Mouse (Mus musculus): ENCODE data around the gene Flna.
"Not testable (repeated sequence)": the region's sequence is repeated elsewhere in the genome, so short reads cannot be mapped to it uniquely, and the experiment has no call there.

Gene Flna

DNA sequence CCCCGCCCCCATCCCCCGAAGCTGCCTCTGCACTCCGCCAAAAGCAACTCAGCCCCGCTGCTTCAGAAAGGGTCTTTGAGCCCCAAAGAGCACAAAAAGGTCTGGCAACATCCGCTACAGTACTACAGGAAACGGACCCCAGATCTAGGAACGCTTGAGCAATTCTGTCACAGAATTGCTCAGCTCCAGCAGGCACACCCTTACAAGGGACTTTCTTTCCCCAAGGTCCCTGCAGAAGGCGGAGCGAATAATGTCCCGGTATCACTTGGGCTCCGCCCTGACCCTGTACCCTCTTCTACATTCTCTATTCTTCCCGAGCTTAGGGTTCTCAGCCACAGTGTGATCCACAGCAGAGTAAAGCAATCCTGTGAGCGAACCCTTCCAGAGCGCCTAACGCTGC, 2.9 kb downstream of the Flna start:
- in situ Hi-C loops (cut with MboI; ENCODE audit: low sequenced_read_pairs), result loop anchor here (10.0 kb wide), 1 partner anchor 168 kb away; no protein-coding TSS in a partner anchor

DNA sequence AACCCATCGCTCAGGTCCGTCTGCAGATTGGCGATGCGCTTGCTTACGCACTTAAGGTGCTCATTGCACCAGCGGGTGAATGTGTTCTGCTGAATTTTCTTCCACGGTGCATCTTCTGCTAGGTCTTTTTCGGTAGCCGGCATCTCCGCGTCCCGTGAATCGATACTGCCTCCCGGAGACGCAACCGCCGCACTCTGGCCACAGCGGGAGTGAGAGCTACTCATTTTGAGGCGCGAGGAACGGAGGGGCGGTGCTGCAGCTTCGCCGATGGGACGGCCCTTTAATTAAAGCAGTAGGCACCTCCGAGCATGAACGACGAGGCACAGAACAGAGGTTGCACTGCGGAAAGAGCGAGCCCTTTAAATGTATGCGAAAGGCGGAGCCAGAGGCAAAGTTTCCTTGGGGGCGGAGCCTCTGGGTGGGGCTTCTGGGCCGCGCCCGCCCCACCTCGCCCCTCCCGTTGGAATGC, 3.4 kb downstream of the Flna start:
- in situ Hi-C loops (cut with MboI; ENCODE audit: low sequenced_read_pairs), result loop anchor here (10.0 kb wide), 1 partner anchor 169 kb away; no protein-coding TSS in a partner anchor

DNA sequence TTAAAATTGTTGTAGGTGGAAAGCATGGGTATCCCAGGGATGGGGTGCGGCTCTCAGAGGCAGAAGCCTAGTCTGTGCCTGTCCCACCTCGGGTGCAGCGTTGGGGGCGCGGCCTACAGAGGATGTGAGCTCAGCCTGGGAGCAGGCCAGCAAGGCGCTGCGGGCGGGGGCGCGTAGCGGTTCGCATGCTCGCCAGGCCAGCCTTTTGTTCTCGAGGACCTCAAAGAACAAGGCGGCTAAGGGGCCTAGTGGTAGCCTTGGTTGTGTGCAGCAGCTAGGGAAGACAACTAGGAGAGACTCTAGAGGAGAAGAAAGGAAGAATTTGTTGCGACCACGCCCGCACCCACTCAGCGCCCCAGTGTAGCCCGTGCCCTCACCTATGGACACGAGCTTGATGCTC, 3.9 kb downstream of the Flna start:
- in situ Hi-C loops (cut with MboI; ENCODE audit: low sequenced_read_pairs), result loop anchor here (10.0 kb wide), 1 partner anchor 169 kb away; no protein-coding TSS in a partner anchor

DNA sequence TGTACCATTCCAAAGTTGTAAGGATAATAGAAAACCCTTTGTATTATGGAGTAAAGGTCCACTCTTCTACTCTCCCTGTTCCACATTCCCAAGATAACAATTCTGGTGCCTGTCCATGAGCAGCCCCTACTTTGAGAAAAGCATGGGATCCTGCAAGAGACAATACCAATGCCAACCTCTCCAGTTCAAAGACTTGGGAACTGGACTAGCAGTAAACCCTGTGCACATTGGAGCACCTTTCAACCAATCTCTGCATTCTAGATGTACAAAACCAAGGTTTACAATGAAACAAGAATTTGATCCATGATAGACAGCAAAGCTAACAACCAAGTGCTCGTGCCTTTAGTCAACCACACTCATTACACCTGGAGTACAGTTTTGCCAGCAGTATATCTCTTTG, 4.5 kb downstream of the Flna start:
- in situ Hi-C loops (cut with MboI; ENCODE audit: low sequenced_read_pairs), result loop anchor here (10.0 kb wide), 1 partner anchor 170 kb away; no protein-coding TSS in a partner anchor

DNA sequence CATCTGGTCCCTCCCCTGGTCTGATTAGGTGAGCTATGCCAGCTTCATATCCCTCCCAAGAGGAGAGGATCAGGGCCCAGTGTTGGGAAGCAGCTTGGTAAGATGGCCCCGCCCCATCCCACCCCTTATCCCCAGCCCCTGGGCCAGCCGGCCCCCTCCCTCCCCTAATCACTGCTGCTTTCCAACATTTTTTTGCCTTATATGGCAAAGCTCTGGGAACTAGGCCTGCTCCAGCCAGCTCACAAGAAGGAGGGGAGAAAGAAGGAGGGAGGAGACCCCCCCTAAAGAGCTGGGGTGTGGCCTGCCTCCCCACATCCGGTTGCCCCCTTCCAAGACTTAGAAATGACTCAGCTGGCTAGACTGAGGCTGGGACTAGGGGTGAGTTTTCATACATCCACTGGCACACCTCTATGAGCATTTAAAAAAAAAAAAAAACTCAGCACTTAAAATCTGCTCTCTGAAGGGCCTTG, 5.0 kb downstream of the Flna start:
- in situ Hi-C loops (cut with MboI; ENCODE audit: low sequenced_read_pairs), result loop anchor here (10.0 kb wide), 1 partner anchor 170 kb away; no protein-coding TSS in a partner anchor

DNA sequence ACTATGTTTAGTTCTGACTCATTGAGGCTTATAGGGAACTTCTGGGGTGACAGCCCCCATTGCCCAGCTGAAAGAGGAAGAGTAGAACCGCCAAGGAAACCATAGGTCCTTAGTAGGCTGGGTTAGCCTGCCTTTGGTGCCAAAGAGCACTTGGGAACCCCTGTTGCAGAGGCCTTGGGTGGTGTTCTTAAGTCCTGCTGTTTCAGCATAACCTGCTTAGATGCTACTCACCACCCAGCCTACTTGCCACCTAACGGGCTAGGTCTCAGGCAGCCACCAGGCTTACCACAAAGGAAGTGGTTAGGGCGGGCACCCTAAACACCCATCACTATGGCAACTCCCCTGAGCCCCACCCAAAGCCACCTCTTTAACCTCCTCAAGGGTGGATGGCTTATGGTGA, 5.8 kb downstream of the Flna start:
- in situ Hi-C loops (cut with MboI; ENCODE audit: low sequenced_read_pairs), result loop anchor here (10.0 kb wide), 1 partner anchor 171 kb away; no protein-coding TSS in a partner anchor

DNA sequence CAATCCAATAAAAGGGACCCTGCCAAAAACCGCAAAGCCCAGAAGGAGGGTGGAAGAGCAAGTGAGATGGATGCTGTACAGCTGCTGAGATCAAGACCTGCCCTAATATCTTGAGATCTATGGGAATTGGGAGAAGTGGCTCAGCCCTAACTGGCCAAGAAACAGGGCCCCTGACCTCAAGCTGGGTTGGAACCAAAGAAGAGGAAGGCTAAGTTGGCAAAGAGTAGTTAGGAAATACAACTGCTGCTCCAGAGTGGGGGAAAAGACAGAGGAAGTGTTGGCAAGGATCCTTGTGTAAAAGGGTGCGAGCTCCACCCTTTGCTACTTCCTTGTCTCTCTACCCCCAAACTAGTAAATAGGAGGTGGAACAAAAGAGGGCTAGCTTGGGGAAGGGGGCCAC, 6.2 kb downstream of the Flna start:
- in situ Hi-C loops (cut with MboI; ENCODE audit: low sequenced_read_pairs), result loop anchor here (10.0 kb wide), 1 partner anchor 171 kb away; no protein-coding TSS in a partner anchor

DNA sequence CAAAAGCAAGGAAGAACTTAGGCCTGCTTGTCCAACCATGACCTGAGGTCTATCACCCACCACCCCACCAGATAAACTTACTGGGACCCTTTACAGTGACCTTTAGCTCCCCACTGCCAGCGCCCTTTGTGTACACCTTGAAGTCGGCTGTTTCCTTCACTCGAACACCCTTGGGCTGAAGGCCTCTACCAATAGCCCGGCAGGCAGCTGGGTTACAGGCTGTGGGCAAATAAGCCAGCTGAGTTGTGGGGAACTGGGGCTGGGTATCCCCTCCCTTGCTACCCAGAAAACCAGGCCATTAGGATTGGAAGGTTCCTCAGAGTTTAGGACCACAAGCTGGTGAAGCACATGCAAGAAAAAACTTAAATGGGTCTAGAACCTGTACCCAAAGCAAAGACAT, 9.3 kb downstream of the Flna start:
- in situ Hi-C loops (cut with MboI; ENCODE audit: low sequenced_read_pairs), result loop anchor here (10.0 kb wide), 1 partner anchor 174 kb away; no protein-coding TSS in a partner anchor

DNA sequence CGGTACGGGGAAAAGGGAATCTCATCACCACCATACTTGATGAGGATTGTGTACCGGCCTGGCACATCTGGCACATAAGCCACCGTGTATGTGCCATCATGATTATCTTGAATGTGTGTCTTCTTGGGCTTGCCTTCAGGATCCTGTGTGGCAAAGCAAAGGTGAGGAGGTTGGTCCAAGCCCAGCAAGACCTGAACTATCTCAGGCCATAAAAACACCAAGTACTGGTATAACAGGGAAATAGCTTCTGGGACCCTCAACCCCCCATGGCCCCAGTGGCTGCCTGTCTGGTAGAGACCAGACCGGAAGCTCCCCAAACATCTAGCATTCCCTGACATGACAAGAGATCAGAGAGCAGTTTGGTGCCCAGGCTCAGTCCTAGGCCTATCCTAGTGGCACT, 16.4 kb downstream of the Flna start:
- in situ Hi-C loops (cut with MboI; ENCODE audit: low sequenced_read_pairs), result no loop called here

DNA sequence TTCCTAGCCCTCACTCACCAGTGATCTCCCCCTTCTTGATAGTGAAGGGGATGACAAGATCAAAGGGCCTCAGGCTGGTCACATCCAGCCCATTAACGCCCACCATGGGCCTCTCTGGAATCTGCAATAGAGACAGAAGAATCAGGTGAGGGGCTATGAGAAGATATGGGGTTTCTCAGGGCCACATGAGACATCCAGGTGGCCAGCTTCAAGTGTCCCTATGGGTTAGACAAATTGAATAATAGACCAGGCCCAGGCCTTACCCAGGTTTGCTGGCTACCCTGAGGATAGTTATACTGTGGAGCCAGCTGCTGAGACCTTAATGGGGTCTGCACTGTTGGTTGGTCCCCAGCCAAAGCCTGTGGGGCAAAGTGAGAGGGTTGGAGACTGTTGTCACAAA, 19.6 kb downstream of the Flna start:
- in situ Hi-C loops (cut with MboI; ENCODE audit: low sequenced_read_pairs), result no loop called here

DNA sequence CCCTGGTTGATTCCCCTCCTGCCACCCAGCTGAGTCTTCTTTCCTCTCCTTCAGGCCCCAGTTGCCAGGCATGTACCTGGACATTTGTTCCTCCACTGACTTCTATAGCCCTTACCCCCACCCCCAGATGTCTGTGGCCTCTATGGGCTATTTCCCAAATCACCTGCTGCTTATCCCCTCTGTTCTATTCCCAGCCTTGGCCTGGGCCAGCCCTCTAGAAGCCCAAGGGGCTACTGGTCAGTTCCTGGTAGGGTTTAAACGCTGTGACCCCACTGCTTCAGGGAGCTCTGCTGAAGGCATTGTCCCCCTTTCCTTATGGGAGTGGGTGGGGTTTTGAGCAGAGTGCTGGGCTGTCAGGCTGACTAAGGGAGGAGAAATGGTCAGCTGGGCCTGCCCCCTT, 29.5 kb downstream of the Flna start:
- in situ Hi-C loops (cut with MboI; ENCODE audit: low sequenced_read_pairs), result not testable (repeated sequence)

DNA sequence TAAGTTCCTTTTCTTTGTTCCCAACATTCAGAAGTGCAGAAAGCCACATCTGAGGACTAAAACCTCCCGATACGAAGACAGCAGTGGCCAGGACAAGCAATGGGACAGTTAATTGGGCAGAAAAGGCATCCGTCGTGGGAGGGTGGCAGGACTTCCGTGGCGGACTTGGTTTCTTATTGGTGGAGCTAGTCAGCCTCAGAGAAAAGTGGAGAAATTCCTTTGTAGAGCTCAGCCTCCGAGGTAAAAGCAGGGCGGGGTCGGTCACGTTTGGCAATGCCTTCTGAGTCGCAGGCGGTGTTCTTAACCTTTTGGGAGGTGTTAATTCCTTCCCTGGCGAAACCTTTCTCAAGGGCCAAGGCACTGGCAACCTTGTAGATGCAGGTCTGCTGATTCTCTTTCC, 30.2 kb downstream of the Flna start:
- in situ Hi-C loops (cut with MboI; ENCODE audit: low sequenced_read_pairs), result no loop called here

DNA sequence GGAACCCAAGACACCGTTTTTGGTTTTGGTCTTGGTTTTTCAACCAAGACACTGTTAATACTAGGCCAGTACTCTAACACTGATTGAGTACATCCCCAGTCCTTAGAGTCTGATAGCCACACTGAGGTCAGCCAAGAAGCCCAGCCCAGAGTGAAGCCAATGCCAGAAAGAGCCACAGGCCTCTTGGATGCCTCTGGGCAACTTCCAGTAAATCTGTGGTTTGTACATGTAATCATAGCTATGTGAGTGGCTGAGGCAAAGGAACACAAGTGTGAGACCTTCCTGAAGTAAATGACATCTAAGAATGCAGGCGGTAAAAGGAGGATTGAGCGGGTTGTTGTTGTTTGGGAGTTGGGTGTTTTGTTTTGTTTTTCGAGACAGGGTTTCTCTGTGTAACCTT, 31.1 kb downstream of the Flna start:
- in situ Hi-C loops (cut with MboI; ENCODE audit: low sequenced_read_pairs), result no loop called here

DNA sequence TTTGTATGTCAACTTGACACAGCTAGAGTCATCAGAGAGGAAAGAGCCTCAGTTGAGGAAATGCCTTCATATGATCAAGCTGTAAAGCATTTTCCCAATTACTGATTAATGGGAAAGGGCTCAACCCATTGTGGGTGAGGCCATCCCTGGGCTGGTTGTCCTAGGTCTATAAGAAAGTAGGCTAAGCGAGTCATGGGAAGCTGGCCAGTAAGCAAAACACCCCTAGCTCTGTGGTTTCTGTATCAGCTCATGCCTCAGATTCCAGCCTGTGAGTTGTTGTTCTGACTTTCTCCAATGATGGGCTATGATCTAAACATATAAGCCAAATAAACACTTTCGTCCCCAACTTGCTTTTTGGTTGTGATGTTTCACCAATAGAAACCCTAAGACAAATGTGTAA, 46.1 kb downstream of the Flna start:
- in situ Hi-C loops (cut with MboI; ENCODE audit: low sequenced_read_pairs), result no loop called here

DNA sequence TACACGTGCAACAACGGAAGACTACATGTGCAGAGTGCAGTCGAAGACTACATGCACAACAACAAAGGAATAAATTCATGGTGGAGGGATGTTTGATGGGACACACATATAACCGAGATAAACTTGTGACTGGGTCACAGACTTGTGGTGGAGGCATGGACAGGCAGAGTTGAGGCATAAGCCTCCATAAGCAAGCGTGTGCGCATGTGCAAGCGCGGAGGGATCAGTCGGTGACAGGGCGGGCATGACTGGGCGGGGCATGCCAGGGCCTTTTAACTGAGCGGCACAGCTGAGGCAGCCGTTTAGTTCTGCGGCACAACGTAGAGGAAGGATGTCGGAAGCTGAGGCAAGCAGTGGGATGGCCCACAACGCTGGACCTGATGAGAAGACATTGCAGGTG, 72.7 kb downstream of the Flna start, which contains the start of gene Tktl1:
TSS of gene Tktl1 (plus strand) at position 301 of the 400 bp plus-strand sequence.
- in situ Hi-C loops (cut with MboI; ENCODE audit: low sequenced_read_pairs), result no loop called here

All from CH12F3 (cell line).